Mouse (Mus musculus) embryonic facial prominence, embryonic 11.5 days (tissue): Measurements from ENCODE around the gene Spaca3. TPM values are rescaled to one million over a fixed set of nuclear protein-coding genes. Genes with fewer than 3 reads are reported as not detected.
A peak's percentile ranks its signal among the peaks of the same experiment; 100 is the strongest.

Experiments
- ATAC-seq: fragments of 200-750 bp; cut with Nextera tagmentation; replicated peaks from 2 replicates; pipeline ENCODE4 v1.8.0; 2017; ENCODE audit warnings: low read depth; ENCODE audit not compliant: insufficient number of reproducible peaks, low FRiP score, low TSS enrichment
- DNase-seq: peaks from one replicate; pipeline ENCODE4 v3.0.0-alpha.2; 2015; ENCODE audit warnings: low spot score
- H3K27ac ChIP-seq: fragments of 300-500 bp; sonication (generic); replicated peaks from 2 replicates; pipeline ENCODE4 v1.5.1; 2014; ENCODE audit warnings: mild to moderate bottlenecking, low read depth, low read length, control low read depth
- H3K27me3 ChIP-seq: fragments of 300-500 bp; sonication (generic); 2 replicates; pipeline ENCODE4 v1.6.1; 2014; ENCODE audit warnings: mild to moderate bottlenecking, low read length, moderate library complexity, mixed read lengths; ENCODE audit not compliant: control insufficient read depth, insufficient read depth
- H3K36me3 ChIP-seq: fragments of 300-500 bp; sonication (generic); replicated peaks from 2 replicates; pipeline ENCODE4 v1.6.1; 2014; ENCODE audit warnings: low read depth, mild to moderate bottlenecking, low read length, moderate library complexity, mixed read lengths; ENCODE audit not compliant: control insufficient read depth, insufficient read depth
- H3K4me1 ChIP-seq: fragments of 300-500 bp; sonication (generic); 2 replicates; pipeline ENCODE4 v1.6.1; 2014; ENCODE audit warnings: low read length, mixed read lengths; ENCODE audit not compliant: control insufficient read depth, insufficient read depth
- H3K4me2 ChIP-seq: fragments of 300-500 bp; sonication (generic); 2 replicates; pipeline ENCODE4 v1.6.1; 2014; ENCODE audit warnings: low read depth, mild to moderate bottlenecking, control low read depth, low read length, moderate library complexity
- H3K4me3 ChIP-seq: fragments of 300-500 bp; sonication (generic); 2 replicates; pipeline ENCODE4 v1.5.1; 2014; ENCODE audit warnings: low read depth, low read length, control low read depth
- H3K9ac ChIP-seq: fragments of 300-500 bp; sonication (generic); replicated peaks from 2 replicates; pipeline ENCODE4 v1.6.1; 2014; ENCODE audit warnings: mild to moderate bottlenecking, control low read depth, low read length
- H3K9me3 ChIP-seq: fragments of 300-500 bp; sonication (generic); replicated peaks from 2 replicates; pipeline ENCODE4 v1.6.1; 2016; ENCODE audit warnings: mild to moderate bottlenecking, low read length, inconsistent platforms, mixed read lengths; ENCODE audit not compliant: control insufficient read depth
- WGBS: fragments of 180-500 bp; shearing (Covaris S2); extraction: QIAGEN DNeasy Blood & Tissue Kit; methylation state at CpG from one replicate; pipeline ENCODE4 v1.1.7; 2014; 5-methylcytosine and 5-hydroxymethylcytosine counted together
- polyA plus RNA-seq: library from polyadenylated mRNA; unstranded; fragments of >200 nt; fragmentation: Nextera tagmentation; extraction: Ambion mirVana; gene quantifications from 2 replicates; pipeline ENCODE4 v1.2.1, GENCODE M21; 2014

Gene Spaca3
- polyA plus RNA-seq, 1 experiment from 2014 or later: not detected

DNA sequence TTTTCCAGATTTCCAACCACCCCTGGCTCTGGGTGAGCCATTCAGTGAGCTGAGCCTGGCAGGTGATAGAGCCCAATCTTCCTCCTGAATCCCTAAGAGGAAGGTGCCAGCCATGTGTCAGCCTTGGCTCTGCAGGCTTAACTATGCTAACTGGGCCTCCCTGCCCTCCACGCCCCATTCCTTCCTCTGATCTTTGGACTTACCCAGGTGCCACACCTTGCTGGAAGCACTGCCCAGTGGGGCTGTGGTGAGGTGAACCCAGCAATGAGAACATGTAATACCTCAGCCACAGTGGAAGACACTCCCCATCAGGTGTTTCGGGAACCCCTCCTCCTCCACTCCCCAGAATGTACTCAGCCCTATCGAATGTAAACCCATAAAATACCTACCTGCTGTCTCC, 38.1 kb upstream of the Spaca3 start:
- H3K36me3 ChIP-seq: peaks cover 6% of the 10 kb centered on the region; the same call in 1 of the 2 replicates
- no peak overlapping the region for H3K4me2 ChIP-seq
- H3K27me3 ChIP-seq: no peaks in the 10 kb centered on the region
- 87% methylated on average over 3 of the region's 3 CpGs for WGBS
- no peak for DNase-seq
- no peak overlapping the region for H3K27ac ChIP-seq
- no peak overlapping the region for H3K4me3 ChIP-seq
- H3K9ac ChIP-seq: no peak overlapping the region
- ATAC-seq: no peak
- H3K4me1 ChIP-seq: no peaks in the 10 kb centered on the region
- H3K9me3 ChIP-seq: no peaks in the 10 kb centered on the region

DNA sequence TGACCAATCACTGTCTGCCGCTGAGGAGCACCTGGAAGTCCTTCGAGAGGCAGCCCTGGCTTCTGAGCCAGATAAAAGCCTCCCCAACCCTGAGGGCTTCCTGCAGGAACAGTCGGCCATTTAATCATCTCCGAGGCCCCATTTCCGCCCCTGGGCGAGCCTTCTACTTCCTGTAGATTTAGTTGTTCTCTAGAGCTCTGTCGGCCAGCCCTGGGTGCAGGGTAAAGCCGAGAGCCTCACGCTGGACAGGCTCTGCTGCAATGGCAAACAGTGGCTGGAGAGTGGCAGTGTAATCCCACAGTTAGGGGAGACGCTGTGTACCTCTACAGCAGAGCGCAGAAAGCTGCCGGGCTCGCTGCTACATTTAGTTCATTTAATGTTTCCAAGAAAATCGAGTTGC, 36.9 kb upstream of the Spaca3 start:
- Histone ChIP-seq H3K27me3 (no peaks in the 10 kb centered on the region), H3K36me3 (no peaks in the 10 kb centered on the region; the same call in 1 of the 2 replicates), H3K4me2 (no peak overlapping the region), H3K9ac (no peak overlapping the region), H3K9me3 (no peaks in the 10 kb centered on the region), H3K4me3 (no peak overlapping the region), H3K4me1 (no peaks in the 10 kb centered on the region), H3K27ac (no peak overlapping the region)
- WGBS: 37% methylated on average over 14 of the region's 14 CpGs
- no peak for ATAC-seq
- DNase-seq: peak; percentile 49

DNA sequence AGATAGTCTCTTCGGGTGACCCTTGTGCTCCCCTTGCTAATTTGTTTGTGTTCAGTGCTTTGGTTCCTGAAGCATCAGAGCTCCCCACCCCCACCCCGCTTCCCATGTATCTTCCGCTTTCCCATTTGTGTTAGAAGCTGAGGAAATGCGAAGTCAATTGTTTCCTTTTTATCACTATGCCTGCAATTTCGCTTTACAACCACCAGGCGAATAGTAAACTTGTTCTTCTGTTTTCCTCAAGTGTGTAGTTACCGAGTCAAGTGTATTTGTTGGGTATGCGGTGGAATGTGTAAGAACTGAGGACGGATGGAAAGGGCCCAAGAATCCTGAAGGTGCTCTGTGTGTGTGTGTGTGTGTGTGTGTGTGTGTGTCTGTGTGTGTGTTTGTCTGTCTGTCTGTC, 36.4 kb upstream of the Spaca3 start:
- H3K4me3 ChIP-seq: no peak overlapping the region
- H3K9ac ChIP-seq: no peak overlapping the region
- ATAC-seq (no peak), DNase-seq (peak; percentile 17)
- no peaks in the 10 kb centered on the region for H3K4me1 ChIP-seq
- H3K27me3 ChIP-seq: no peaks in the 10 kb centered on the region
- 85% methylated on average over 9 of the region's 9 CpGs for WGBS
- no peaks in the 10 kb centered on the region for H3K9me3 ChIP-seq
- no peak overlapping the region for H3K4me2 ChIP-seq
- no peaks in the 10 kb centered on the region; the same call in 1 of the 2 replicates for H3K36me3 ChIP-seq
- no peak overlapping the region for H3K27ac ChIP-seq

DNA sequence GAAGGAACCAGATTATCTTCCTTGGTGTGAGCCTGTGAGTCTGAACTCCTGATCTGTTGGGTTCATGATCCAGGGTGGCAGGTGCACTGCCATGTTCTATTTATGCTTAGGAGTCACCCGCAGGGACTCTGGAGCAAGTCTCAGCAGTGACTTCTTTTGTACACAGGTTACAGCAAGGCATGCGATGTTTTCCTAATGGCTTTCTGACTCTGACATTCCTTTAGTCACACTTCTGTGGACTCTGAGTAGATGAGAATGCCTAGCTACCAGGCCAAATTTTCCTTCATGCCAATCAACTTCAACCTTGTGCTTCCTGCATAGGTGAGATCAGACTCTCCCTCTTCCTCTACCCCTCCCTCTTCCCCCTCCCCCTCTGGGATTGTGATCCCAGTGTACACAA, 22.8 kb upstream of the Spaca3 start:
- no peak overlapping the region for H3K27ac ChIP-seq
- H3K36me3 ChIP-seq: no peaks in the 10 kb centered on the region
- 80% methylated on average over 2 of the region's 2 CpGs for WGBS
- H3K27me3 ChIP-seq: no peaks in the 10 kb centered on the region
- no peaks in the 10 kb centered on the region for H3K9me3 ChIP-seq
- no peak overlapping the region for H3K4me3 ChIP-seq
- no peak overlapping the region for H3K9ac ChIP-seq
- no peaks in the 10 kb centered on the region for H3K4me1 ChIP-seq
- no peak for ATAC-seq
- no peak overlapping the region for H3K4me2 ChIP-seq
- no peak for DNase-seq

DNA sequence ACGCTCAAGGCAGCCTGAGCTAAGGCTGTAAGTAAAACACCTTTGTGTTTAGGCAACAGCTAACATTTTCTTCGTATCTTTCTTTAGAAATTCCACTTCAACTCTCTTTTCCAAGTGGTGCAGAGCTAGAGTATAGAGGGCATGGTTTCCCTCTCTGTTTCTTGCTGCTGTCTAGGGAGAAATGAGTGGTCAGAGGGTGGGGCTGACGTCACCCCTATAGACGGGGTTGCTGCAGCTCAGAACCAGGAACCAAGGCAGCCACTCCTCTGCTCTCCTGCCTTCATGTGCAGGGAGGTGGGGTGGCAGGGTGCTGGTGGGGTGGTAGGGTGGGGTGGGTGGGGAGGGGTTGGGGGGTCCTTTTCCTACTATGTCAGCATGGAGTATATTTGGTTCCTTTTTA, 22.3 kb upstream of the Spaca3 start:
- no peak overlapping the region for H3K4me3 ChIP-seq
- H3K9me3 ChIP-seq: no peaks in the 10 kb centered on the region
- no peaks in the 10 kb centered on the region for H3K36me3 ChIP-seq
- 72% methylated on average over 4 of the region's 4 CpGs for WGBS
- ATAC-seq: no peak
- no peak overlapping the region for H3K27ac ChIP-seq
- DNase-seq: no peak
- H3K9ac ChIP-seq: no peak overlapping the region
- no peaks in the 10 kb centered on the region for H3K27me3 ChIP-seq
- no peak overlapping the region for H3K4me2 ChIP-seq
- no peaks in the 10 kb centered on the region for H3K4me1 ChIP-seq

DNA sequence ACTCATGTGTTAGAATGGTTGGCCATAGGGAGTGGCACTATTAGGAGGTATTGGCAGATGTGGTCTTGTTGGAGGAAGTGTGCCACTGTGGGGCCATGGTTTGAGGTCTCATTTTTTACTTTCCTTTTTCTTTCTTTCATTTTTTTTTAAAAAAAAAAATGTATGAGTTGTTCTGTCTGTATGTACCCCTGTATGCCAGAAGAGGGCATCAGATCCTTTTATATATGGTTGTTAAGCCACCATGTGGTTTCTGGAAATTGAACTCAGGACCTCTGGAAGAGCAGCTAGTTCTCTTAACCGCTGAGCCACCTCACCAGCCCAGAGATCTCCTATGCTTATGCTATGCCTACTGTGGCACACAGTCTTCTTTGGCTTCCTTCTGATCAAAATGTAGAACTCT, 19.4 kb upstream of the Spaca3 start:
- Histone ChIP-seq H3K4me1 (no peaks in the 10 kb centered on the region), H3K4me2 (no peak overlapping the region), H3K27ac (no peak overlapping the region), H3K4me3 (no peak overlapping the region), H3K27me3 (no peaks in the 10 kb centered on the region), H3K36me3 (no peaks in the 10 kb centered on the region), H3K9ac (no peak overlapping the region), H3K9me3 (no peaks in the 10 kb centered on the region)
- WGBS: 74% methylated on average over 1 of the region's 1 CpGs
- no peak for DNase-seq
- ATAC-seq: no peak

DNA sequence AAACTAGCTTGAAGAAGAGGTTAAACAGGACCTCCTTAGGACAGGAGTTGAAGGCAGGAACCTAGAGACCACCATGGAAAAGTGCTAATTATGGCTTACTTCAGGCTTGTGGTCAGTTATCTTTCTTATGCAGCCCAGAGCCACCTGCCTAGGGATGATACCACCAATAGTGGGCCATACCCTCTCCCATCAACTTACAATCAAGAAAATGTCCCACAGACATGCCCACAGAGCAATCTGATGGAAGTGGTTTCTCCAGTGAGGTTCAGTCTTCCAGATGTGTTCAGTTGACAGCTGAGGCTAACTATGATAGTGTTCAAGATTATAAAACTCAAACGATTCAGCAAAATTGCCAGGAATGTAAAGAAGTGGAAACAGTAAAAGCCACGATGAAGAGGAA, 14.7 kb upstream of the Spaca3 start:
- 82% methylated on average over 2 of the region's 2 CpGs for WGBS
- Histone ChIP-seq H3K4me3 (no peak overlapping the region), H3K36me3 (no peaks in the 10 kb centered on the region)

DNA sequence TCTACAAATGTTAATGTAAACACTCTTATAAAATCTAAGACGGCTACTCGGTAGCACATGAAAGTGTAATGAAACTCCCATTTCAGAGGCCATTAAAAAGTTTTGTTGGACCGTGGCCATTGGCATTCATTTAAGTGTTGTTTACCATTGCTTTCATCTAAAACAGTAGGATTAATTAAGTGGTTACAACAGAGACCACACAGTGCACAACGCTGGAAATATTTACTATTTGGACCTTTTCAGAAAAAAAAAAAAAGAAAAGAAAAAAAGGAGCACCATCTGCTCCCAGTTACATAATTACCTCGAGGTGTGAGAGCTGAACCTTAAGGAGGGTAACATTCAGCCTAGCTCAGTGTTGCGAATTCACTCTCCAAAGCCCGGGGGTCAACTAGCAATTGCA, 12.7 kb upstream of the Spaca3 start:
- Histone ChIP-seq H3K9ac (no peak overlapping the region), H3K9me3 (no peaks in the 10 kb centered on the region), H3K4me3 (no peak overlapping the region), H3K4me1 (no peaks in the 10 kb centered on the region), H3K36me3 (no peaks in the 10 kb centered on the region), H3K4me2 (no peak overlapping the region), H3K27ac (no peak overlapping the region), H3K27me3 (no peaks in the 10 kb centered on the region)
- no peak for ATAC-seq
- DNase-seq: peak; percentile 19
- WGBS: 54% methylated on average over 7 of the region's 7 CpGs

More for the DNA sequence above, 14.7 kb upstream of the Spaca3 start:
- no peaks in the 10 kb centered on the region for H3K9me3 ChIP-seq
- no peaks in the 10 kb centered on the region for H3K4me1 ChIP-seq
- no peak overlapping the region for H3K4me2 ChIP-seq
- H3K27ac ChIP-seq: no peak overlapping the region
- DNase-seq: no peak
- no peak overlapping the region for H3K9ac ChIP-seq
- H3K27me3 ChIP-seq: no peaks in the 10 kb centered on the region
- no peak for ATAC-seq
